Mouse (Mus musculus) heart, embryonic 12.5 days (tissue): ENCODE measurements around the gene Nckap1l. TPM values are rescaled to one million over a fixed set of nuclear protein-coding genes. Genes with fewer than 3 reads are reported as not detected.
A peak's percentile ranks its signal among the peaks of the same experiment; 100 is the strongest.

Experiments used
- ATAC-seq: fragments of 200-750 bp; cut with Nextera tagmentation; 2 replicates; pipeline ENCODE4 v1.8.0; 2017; ENCODE audit warnings: moderate TSS enrichment, moderate library complexity; ENCODE audit not compliant: insufficient number of reproducible peaks, low FRiP score
- H3K27ac ChIP-seq: fragments of 300-500 bp; sonication (generic); 2 replicates; pipeline ENCODE4 v1.5.1; 2016; ENCODE audit warnings: mild to moderate bottlenecking, moderate library complexity; ENCODE audit not compliant: poor library complexity, severe bottlenecking
- H3K27me3 ChIP-seq: fragments of 300-500 bp; sonication (generic); replicated peaks from 2 replicates; pipeline ENCODE4 v1.6.1; 2016; ENCODE audit warnings: mild to moderate bottlenecking, moderate library complexity
- H3K36me3 ChIP-seq: fragments of 300-500 bp; sonication (generic); 2 replicates; pipeline ENCODE4 v1.6.1; 2016; ENCODE audit warnings: mild to moderate bottlenecking, moderate library complexity
- H3K4me1 ChIP-seq: fragments of 300-500 bp; sonication (generic); replicated peaks from 2 replicates; pipeline ENCODE4 v1.6.1; 2016; ENCODE audit warnings: mild to moderate bottlenecking
- H3K4me2 ChIP-seq: fragments of 300-500 bp; sonication (generic); 2 replicates; pipeline ENCODE4 v1.6.1; 2016; ENCODE audit warnings: mild to moderate bottlenecking, moderate library complexity
- H3K4me3 ChIP-seq: fragments of 300-500 bp; sonication (generic); 2 replicates; pipeline ENCODE4 v1.5.1; 2016; ENCODE audit warnings: mild to moderate bottlenecking
- H3K9ac ChIP-seq: fragments of 300-500 bp; sonication (generic); 2 replicates; pipeline ENCODE4 v1.6.1; 2016; ENCODE audit warnings: mild to moderate bottlenecking, moderate library complexity
- H3K9me3 ChIP-seq: fragments of 300-500 bp; sonication (generic); replicated peaks from 2 replicates; pipeline ENCODE4 v1.6.1; 2016; ENCODE audit warnings: mild to moderate bottlenecking, moderate library complexity
- WGBS: fragments of 180-500 bp; shearing (Covaris S2); methylation state at CpG from one replicate; pipeline ENCODE4 v1.1.7; 2016; 5-methylcytosine and 5-hydroxymethylcytosine counted together
- polyA plus RNA-seq: library from polyadenylated mRNA; unstranded; fragments of >200 nt; fragmentation: Nextera tagmentation; extraction: Ambion mirVana; gene quantifications from 2 replicates; pipeline ENCODE4 v1.2.1, GENCODE M21; 2016

The Nckap1l gene
- polyA plus RNA-seq, 1 experiment from 2014 or later, result 1.9 TPM

DNA sequence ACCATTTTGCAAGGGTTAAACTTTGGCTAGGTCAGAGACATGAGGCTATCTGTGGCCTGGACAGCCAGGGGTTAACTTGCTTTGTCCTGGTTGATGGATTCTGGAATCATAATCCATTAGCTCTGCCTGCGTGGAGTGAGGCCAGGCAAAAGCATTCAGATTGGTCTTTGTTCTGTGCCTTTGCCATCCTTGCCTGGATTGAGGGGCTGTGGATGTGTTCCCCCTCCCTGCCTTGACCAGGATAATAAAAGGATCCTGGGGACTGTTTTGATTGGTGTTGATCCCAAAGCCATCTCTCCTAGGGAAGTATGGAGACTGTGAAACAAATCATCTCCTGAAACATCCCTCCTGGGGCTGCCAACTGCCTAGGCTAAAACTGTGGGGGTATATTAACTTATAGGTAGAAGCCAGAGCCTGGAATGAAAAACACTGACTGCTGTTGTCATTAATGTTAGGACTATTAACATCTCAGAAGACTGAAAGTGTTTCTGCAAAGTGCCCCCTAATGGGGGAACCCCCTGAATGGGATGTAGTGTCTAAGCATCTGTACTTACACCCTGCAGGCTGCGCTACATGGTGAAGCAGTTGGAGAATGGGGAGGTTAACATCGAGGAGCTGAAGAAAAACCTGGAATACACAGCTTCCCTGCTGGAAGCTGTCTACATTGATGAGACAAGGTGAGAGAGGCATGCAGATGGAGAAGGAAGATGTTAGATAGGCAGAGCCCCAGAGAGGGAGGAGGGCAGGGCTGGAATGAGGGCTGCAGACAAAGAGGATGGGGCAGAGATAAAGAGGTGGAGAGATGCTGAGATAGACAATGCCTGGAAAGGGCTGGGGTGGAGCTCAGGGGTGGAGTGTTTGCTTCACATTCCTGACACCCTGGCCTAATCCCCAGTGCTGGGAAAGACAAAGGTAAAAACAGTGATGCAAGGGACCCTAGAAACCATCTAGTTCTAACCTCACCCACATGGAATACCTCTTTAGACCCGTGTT is 66.1 kb downstream of the Nckap1l start:
- Histone ChIP-seq H3K9ac (no peak overlapping the region), H3K4me1 (peaks cover 26% of the 10 kb centered on the region), H3K4me3 (no peak overlapping the region), H3K27ac (no peak overlapping the region), H3K4me2 (no peak overlapping the region), H3K36me3 (no peaks in the 10 kb centered on the region), H3K9me3 (no peaks in the 10 kb centered on the region), H3K27me3 (0 out of 2 replicates have a peak, but pooled peaks cover 4% of the 10 kb centered on the region)
- no peak for ATAC-seq
- WGBS, result 24% methylated on average over 4 of the region's 4 CpGs

DNA sequence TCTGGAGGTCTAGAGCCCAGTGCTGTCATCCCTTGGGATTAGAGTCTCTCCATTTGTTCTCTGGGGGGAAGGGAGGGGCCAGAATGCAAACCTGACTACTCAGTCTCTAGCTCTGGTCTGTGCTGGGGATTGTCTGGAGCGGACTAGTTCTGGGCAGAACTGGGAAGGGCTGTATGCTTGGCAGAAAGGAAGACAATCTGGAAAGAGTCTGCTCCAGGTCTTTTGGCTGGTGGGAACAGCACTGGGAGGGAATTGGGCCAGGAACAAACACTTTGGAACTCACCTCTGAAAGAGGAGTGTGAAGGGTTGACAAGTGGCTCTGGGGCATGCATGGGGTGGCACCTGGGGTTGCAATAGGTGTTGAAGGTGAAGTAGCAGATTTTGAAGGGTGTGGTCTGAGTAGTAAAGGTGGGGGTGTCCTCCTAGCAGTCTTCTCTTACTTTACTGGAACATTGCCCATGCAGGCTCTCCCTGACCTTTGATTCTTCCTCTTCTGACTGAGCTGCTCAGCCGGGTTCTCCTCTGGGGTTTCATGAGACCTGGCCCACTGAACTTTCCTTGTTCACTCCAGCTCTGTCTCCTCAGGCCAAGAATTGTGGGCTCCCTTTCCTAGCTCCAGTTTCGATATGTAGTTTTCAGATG is 69.0 kb downstream of the Nckap1l start:
- Histone ChIP-seq H3K9ac (no peak overlapping the region), H3K4me3 (no peak overlapping the region), H3K4me1 (peaks cover 13% of the 10 kb centered on the region), H3K27ac (no peak overlapping the region), H3K27me3 (0 out of 2 replicates have a peak, but pooled peaks cover 4% of the 10 kb centered on the region), H3K4me2 (no peak overlapping the region), H3K36me3 (0 out of 2 replicates have a peak, but pooled peaks cover 2% of the 10 kb centered on the region), H3K9me3 (no peaks in the 10 kb centered on the region)
- WGBS, result 63% methylated on average over 3 of the region's 3 CpGs
- no peak for ATAC-seq

DNA sequence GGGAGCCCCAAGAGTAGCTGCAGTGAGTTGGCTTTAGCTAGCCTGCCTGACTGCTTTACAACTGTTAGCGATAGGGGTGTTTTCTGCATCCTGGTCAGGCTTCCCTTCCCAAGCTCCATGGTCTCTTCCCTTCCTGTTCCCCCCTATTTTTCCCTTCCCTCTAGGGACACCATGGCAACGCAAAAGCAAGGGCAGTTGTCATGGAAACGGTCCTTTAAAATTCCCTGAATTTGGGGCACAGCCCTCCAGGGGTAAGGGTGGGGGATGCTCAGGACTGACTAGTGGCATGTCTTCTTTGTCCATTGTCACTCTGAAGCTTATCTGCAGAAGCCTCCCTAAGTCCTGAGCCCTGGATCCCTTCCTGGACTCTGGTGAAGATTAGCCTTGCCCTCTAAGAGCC is 69.6 kb downstream of the Nckap1l start:
- WGBS, result 63% methylated on average over 3 of the region's 3 CpGs
- 0 out of 2 replicates have a peak, but pooled peaks cover 4% of the 10 kb centered on the region for H3K36me3 ChIP-seq
- H3K9me3 ChIP-seq, result no peaks in the 10 kb centered on the region
- no peak overlapping the region for H3K27ac ChIP-seq
- H3K4me1 ChIP-seq, result peaks cover 12% of the 10 kb centered on the region
- no peak overlapping the region for H3K9ac ChIP-seq
- no peak overlapping the region for H3K4me3 ChIP-seq
- no peak overlapping the region for H3K4me2 ChIP-seq
- no peak for ATAC-seq
- H3K27me3 ChIP-seq, result 0 out of 2 replicates have a peak, but pooled peaks cover 4% of the 10 kb centered on the region

DNA sequence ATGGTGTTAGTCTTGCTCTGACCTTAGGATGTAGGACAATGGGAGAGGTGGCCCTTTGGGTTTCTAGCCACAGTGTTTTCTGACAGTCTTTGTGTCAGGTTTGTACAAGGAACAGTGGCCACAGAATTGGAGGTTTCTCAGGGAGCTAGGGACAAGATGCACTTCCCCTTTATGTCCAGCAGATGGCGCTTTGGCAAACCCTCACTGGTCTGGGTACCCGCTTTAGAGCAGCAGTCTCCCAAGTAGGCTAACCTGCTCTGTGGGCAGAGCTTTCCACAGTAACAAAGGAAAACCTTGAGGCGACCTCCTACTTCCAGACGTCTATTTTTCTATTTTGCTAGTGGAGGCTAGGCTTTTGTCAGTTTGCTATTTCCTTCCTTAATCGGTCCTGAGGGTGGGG is 76.8 kb downstream of the Nckap1l start:
- Histone ChIP-seq H3K4me1 (peaks cover 2% of the 10 kb centered on the region), H3K9me3 (no peaks in the 10 kb centered on the region), H3K36me3 (0 out of 2 replicates have a peak, but pooled peaks cover 6% of the 10 kb centered on the region), H3K27me3 (peaks cover 3% of the 10 kb centered on the region; the same call in 1 of the 2 replicates), H3K27ac (no peak overlapping the region), H3K9ac (no peak overlapping the region), H3K4me2 (no peak overlapping the region), H3K4me3 (no peak overlapping the region)
- ATAC-seq, result no peak
- WGBS, result 11% methylated on average over 5 of the region's 5 CpGs

DNA sequence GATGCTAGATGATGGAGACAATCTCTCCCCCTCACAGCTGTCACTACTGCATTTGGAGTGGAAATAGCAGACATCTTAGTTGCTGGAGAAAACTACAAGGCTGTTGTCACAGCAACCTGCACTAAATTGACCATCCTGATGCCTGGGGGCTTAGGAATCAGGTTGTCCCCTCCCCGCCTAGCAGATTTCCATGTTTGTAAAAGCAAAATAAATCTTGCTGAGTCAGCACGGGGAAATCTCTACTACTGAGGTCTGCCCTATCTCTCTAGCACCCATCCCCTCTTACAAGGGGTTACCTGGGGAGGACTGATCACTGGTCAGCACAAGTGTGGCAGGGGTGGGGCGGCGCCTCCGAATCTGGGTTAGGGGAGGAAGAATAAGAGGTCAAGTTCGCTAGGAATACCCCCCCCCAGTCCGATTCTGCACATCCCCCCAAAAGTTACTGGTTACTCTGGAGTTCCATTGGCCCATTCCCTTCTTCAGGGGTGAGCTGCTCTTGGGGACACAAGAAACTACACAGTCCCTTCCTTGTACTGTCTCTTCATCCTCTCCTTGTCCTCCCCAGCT is 80.5 kb downstream of the Nckap1l start:
- peaks cover 14% of the 10 kb centered on the region for H3K27me3 ChIP-seq
- H3K9ac ChIP-seq, result no peak overlapping the region
- no peak for ATAC-seq
- 0 out of 2 replicates have a peak, but pooled peaks cover 3% of the 10 kb centered on the region for H3K36me3 ChIP-seq
- peaks cover 13% of the 10 kb centered on the region for H3K4me1 ChIP-seq
- H3K4me2 ChIP-seq, result no peak overlapping the region
- no peaks in the 10 kb centered on the region for H3K9me3 ChIP-seq
- WGBS, result 84% methylated on average over 7 of the region's 7 CpGs
- no peak overlapping the region for H3K27ac ChIP-seq
- H3K4me3 ChIP-seq, result no peak overlapping the region

DNA sequence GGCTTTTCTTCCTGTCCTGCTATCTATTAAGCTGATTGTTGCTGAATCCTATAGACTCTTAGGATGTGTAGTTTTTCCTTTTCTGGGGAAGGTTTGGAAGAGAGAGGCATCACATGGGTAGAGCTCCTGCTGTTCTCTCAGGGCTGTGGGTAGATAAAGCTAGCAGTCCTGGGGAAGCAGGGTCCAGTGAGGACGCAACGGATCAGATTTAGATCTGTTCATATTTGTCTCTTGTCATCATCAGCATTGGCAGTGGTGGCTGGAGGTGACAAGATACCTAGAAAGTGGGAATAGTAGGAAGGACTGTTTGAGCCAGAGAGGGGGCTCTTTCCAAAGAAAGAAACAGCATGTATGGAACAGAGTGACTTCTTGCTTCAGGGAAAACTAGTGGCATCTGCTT is 81.4 kb downstream of the Nckap1l start:
- H3K27ac ChIP-seq, result no peak overlapping the region
- no peak for ATAC-seq
- H3K4me1 ChIP-seq, result peaks cover 13% of the 10 kb centered on the region
- H3K27me3 ChIP-seq, result peaks cover 21% of the 10 kb centered on the region
- H3K4me3 ChIP-seq, result no peak overlapping the region
- H3K9me3 ChIP-seq, result no peaks in the 10 kb centered on the region
- 54% methylated on average over 2 of the region's 2 CpGs for WGBS
- H3K36me3 ChIP-seq, result 0 out of 2 replicates have a peak, but pooled peaks cover 3% of the 10 kb centered on the region
- H3K9ac ChIP-seq, result no peak overlapping the region
- no peak overlapping the region for H3K4me2 ChIP-seq

DNA sequence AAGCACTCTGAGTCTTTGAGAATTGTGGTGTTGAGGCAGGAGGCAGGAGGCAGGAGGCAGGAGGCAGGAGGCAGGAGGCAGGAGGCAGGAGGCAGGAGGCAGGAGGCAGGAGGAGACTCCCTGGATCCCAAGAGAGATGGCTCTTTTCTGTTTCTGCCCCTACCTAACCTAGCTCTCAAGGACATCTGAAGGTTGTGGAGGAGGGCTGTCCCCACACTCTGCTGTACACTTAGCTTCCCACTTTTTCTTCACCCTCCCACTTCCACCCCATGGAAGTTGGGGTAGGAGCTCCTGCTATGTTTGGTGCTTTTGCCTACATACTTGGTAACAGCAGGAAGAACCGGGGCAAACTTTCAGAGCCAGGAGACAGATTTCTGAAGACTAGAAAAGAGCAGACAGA is 82.2 kb downstream of the Nckap1l start:
- H3K36me3 ChIP-seq, result 0 out of 2 replicates have a peak, but pooled peaks cover 3% of the 10 kb centered on the region
- H3K4me3 ChIP-seq, result no peak overlapping the region
- H3K4me2 ChIP-seq, result no peak overlapping the region
- H3K27ac ChIP-seq, result peak overlapping the region; percentile 39; the same call in 1 of the 2 replicates
- peak overlapping the region; percentile 13; the same call in 1 of the 2 replicates for H3K9ac ChIP-seq
- H3K4me1 ChIP-seq, result peaks cover 13% of the 10 kb centered on the region
- peaks cover 28% of the 10 kb centered on the region for H3K27me3 ChIP-seq
- no peak for ATAC-seq
- no peaks in the 10 kb centered on the region for H3K9me3 ChIP-seq
- WGBS, result 46% methylated on average over 1 of the region's 1 CpGs

DNA sequence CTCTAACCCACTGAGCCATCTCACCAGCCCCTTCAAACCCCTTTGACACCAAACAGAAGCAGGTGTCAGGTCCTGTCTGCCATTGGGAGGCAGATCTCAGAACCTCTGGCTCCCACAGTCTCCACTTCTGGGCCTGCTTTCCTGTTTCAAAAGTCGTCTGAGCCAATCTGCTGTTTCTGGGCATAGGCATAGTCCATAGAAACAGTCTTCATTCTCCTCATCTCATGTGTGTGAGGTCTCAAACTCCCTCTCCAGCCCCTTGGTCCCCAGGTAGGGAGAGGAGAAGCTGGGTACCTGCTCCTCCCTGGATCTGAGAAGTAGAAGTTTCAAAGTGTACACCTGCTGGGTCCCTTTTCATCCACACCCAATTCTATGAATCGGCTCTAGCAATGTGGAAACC is 82.9 kb downstream of the Nckap1l start:
- Histone ChIP-seq H3K27me3 (peaks cover 28% of the 10 kb centered on the region), H3K27ac (peak overlapping the region; percentile 90), H3K4me2 (peak overlapping the region; percentile 78), H3K36me3 (0 out of 2 replicates have a peak, but pooled peaks cover 3% of the 10 kb centered on the region), H3K9me3 (no peaks in the 10 kb centered on the region), H3K4me3 (peak overlapping the region; percentile 74), H3K4me1 (peaks cover 13% of the 10 kb centered on the region), H3K9ac (peak overlapping the region; percentile 83; the same call in 1 of the 2 replicates)
- 10% methylated on average over 2 of the region's 2 CpGs for WGBS
- ATAC-seq, result no peak

DNA sequence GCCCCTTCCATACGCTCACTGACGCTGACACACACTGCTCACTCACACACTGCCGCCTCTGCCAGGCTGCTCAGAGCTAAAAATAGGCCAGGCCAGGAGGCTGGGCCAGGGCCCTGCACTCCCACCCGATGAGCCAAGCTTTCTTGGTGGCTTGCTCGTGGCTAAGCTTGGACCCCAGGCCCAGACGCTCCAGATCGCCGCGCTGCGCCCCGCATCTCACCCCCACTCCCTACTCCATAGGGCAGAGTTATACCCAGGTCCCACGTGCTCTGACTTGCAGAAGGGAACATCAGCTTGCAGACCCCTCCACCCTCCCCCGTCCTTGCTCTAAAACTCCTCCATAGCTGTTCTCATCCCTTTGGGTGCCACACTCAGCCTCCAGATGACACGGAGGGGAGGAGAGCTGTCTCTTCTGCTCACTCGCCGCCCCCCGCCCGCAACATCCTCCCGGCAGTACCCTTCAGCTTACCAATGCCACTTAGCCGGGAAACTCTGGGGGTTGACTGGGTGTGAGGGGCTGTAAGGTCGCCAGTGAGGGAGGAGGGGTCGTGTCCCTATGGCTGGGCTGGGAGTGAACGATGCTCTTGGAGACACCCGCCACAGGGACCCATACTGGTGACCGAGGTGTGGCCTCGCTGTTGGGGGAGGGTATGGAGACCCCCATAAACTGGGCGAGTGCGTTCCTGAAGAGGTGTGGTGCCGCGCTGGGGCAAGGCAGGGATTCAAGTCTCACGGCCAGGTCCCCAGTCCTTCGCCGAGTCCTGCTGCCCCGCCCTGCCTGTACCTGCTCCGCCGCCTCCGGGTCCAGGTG is 83.6 kb downstream of the Nckap1l start:
- Histone ChIP-seq H3K27ac (peak overlapping the region; percentile 90), H3K4me1 (peaks cover 13% of the 10 kb centered on the region), H3K4me2 (peak overlapping the region; percentile 78), H3K4me3 (peak overlapping the region; percentile 74), H3K9ac (peak overlapping the region; percentile 83), H3K9me3 (no peaks in the 10 kb centered on the region), H3K27me3 (peaks cover 28% of the 10 kb centered on the region), H3K36me3 (no peaks in the 10 kb centered on the region)
- WGBS, result under 1% methylated on average over 37 of the region's 37 CpGs
- ATAC-seq, result peak; percentile 73

DNA sequence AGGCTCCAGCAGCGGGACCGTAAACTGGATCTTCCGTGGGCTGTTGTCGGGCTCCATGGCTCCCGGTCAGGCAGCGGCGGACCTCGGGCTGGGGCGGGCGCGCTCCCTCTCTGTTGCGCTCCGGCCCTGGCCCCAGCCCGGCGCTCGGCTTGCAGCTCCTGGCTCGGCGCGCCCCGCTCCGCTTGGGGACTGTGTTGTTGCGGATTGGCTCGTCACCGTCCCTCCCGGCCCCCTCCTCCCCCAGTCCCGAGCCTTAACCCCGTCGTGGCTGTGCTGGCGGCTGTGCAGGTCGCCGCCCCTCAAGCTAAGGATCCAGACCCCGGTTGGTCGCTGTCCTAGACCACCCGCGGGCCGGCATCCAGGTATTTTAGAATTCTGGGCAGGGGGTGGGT is 84.2 kb downstream of the Nckap1l start, which contains the start of gene Ppp1r1a:
Ppp1r1a (minus strand) TSS at position 182 of the 392 bp plus-strand sequence.
- under 1% methylated on average over 36 of the region's 36 CpGs for WGBS

More for the DNA sequence above, 84.2 kb downstream of the Nckap1l start, which contains the start of gene Ppp1r1a:
- Histone ChIP-seq H3K27ac (peak within 1 kb of the TSS; percentile 90), H3K4me3 (peak within 1 kb of the TSS; percentile 74), H3K36me3 (no peaks in the 10 kb centered on the region), H3K9ac (peak within 1 kb of the TSS; percentile 83), H3K4me2 (peak within 1 kb of the TSS; percentile 78), H3K4me1 (peaks cover 16% of the 10 kb centered on the region), H3K9me3 (no peaks in the 10 kb centered on the region), H3K27me3 (peaks cover 28% of the 10 kb centered on the region)
- peak; percentile 69 for ATAC-seq
